ENCODE assay signal across 12 mouse cellular contexts in genomic region chr11:88558731-88559130, GRCm38 (mm10).
DNase-seq lines count a peak whose midpoint lies in the region; ATAC-seq and TF ChIP-seq lines count a peak whose summit lies in the region.
"Had no signal": no experiment of that assay in that cellular context is flagged by ENCODE, and none has a peak within 500 bp of the region (broad histone marks: within the 10 kb centered on the region; RNA-seq: fewer than 3 reads in every experiment).

No protein-coding gene starts in this region.

- H3K4me3 ChIP-seq in kidney, embryonic 15.5 days (replicated peaks) = no peak overlapping the region
- no peak overlapping the region for H3K4me3 ChIP-seq in ES-E14 (ENCODE audit: insufficient read depth in 1 of 2, low read depth in 1 of 2, low read length in 2 of 2, poor library complexity in 1 of 2, severe bottlenecking in 1 of 2)
- H3K4me3 ChIP-seq in kidney, postnatal 0 days (replicated peaks; ENCODE audit: low read depth, low read length) = no peak overlapping the region

- DNase-seq in adrenal gland, adult 2 months = peak; percentile 59
- DNase-seq in adrenal gland, postnatal 4 days (ENCODE audit: low spot score in 2 of 2) = no peak
- DNase-seq in kidney, adult 9 months = no peak
- DNase-seq in ES-E14 (ENCODE audit: low read depth, low spot score) = no peak
- DNase-seq in kidney, postnatal 0 days (ENCODE audit: low spot score) = no peak
- no peak for DNase-seq in cerebellum, adult 11-12 months
- DNase-seq: forebrain, postnatal 0 days had no signal

- no peak for TF ChIP-seq CTCF in kidney, postnatal 0 days (IDR thresholded peaks at IDR 0.05; ENCODE audit: low read depth)

- H3K4me1 ChIP-seq in kidney, embryonic 15.5 days = peaks cover 89% of the 10 kb centered on the region
- peaks cover 32 to 54% of the 10 kb centered on the region in 2 experiments for H3K4me1 ChIP-seq in ES-E14 (ENCODE audit: control insufficient read depth in 2 of 2, insufficient read depth in 2 of 2, low read length in 2 of 2, poor library complexity in 1 of 2)
- peaks cover 70% of the 10 kb centered on the region for H3K4me1 ChIP-seq in kidney, postnatal 0 days (replicated peaks; ENCODE audit: insufficient read depth, low read length)

- no peak for ATAC-seq in kidney, embryonic 15.5 days (replicated peaks; ENCODE audit: low FRiP score)
- ATAC-seq in kidney, postnatal 0 days (replicated peaks; ENCODE audit: low FRiP score, low read depth) = no peak
- no peak for ATAC-seq in granulocyte monocyte progenitor cell, adult 5-6 weeks (replicated peaks; ENCODE audit: poor library complexity, severe bottlenecking)
- ATAC-seq: forebrain, postnatal 0 days; inflammation-experienced regulatory T-cells, adult 6 months had no signal

- no peak overlapping the region for H3K4me2 ChIP-seq in kidney, embryonic 15.5 days
- H3K4me2 ChIP-seq in kidney, postnatal 0 days (ENCODE audit: low read length) = no peak overlapping the region

- 82% methylated on average over 4 of the region's 4 CpGs for WGBS in kidney, embryonic 15.5 days
- 53% methylated on average over 4 of the region's 4 CpGs for WGBS in kidney, postnatal 0 days

- H3K9ac ChIP-seq in kidney, embryonic 15.5 days = no peak overlapping the region
- peak overlapping the region; percentile 5; the same call in 1 of the 2 replicates for H3K9ac ChIP-seq in ES-E14 (ENCODE audit: insufficient read depth, low read depth, low read length, poor library complexity, severe bottlenecking)
- H3K9ac ChIP-seq in kidney, postnatal 0 days (ENCODE audit: low read depth, low read length) = no peak overlapping the region
- H3K9ac ChIP-seq: forebrain, postnatal 0 days had no signal

- in situ Hi-C loops in ES-E14 (cut with MboI; ENCODE audit: low sequenced_read_pairs in 2 of 2, unreplicated experiment in 2 of 2) = no loop called here

- no peaks in the 10 kb centered on the region for H3K36me3 ChIP-seq in kidney, embryonic 15.5 days
- H3K36me3 ChIP-seq in ES-E14 (ENCODE audit: control insufficient read depth, insufficient read depth, low read length, poor library complexity, severe bottlenecking) = no peaks in the 10 kb centered on the region
- H3K36me3 ChIP-seq in kidney, postnatal 0 days (ENCODE audit: insufficient read depth, low read length) = no peaks in the 10 kb centered on the region

- H3K9me3 ChIP-seq in kidney, embryonic 15.5 days (replicated peaks) = no peaks in the 10 kb centered on the region
- H3K9me3 ChIP-seq in ES-E14 (ENCODE audit: control insufficient read depth, insufficient read depth, low read depth, low read length) = no peaks in the 10 kb centered on the region
- H3K9me3 ChIP-seq in kidney, postnatal 0 days (replicated peaks; ENCODE audit: low read length) = no peaks in the 10 kb centered on the region

- peak overlapping the region; percentile 91 for H3K27ac ChIP-seq in kidney, embryonic 15.5 days
- H3K27ac ChIP-seq in ES-E14 (ENCODE audit: insufficient read depth, low read depth, low read length, poor library complexity, severe bottlenecking) = peak overlapping the region; percentile 88; the same call in 1 of the 2 replicates
- peak overlapping the region; percentile 79 for H3K27ac ChIP-seq in kidney, postnatal 0 days
- H3K27ac ChIP-seq: macrophage had no signal

- no peaks in the 10 kb centered on the region for H3K27me3 ChIP-seq in kidney, embryonic 15.5 days
- no peaks in the 10 kb centered on the region for H3K27me3 ChIP-seq in kidney, postnatal 0 days (ENCODE audit: insufficient read depth, low read length)
- H3K27me3 ChIP-seq: Patski had no signal

TF ChIP-seq in ES-E14, 5 proteins besides CTCF, POLR2A, EP300 and RAD21:
- TF ChIP-seq HCFC1 (IDR thresholded peaks at IDR 0.05; ENCODE audit: borderline replicate concordance, insufficient read depth, low read length) (no peak), ZC3H11A (IDR thresholded peaks at IDR 0.05; ENCODE audit: borderline replicate concordance, low read depth, low read length) (no peak)
